In genomic region chr3:21962360-21962782, GRCm38 (mm10) we compare ENCODE assay signal across 10 mouse cellular contexts.
DNase-seq lines count a peak whose midpoint lies in the region; ATAC-seq and TF ChIP-seq lines count a peak whose summit lies in the region.
"Had no signal": no experiment of that assay in that cellular context is flagged by ENCODE, and none has a peak within 500 bp of the region (broad histone marks: within the 10 kb centered on the region; RNA-seq: fewer than 3 reads in every experiment).

No protein-coding gene starts in this region.

- no peak for DNase-seq in kidney, postnatal 4 days
- DNase-seq in adipocyte (ENCODE audit: low spot score), result peak; percentile 81
- no peak for DNase-seq in layer of hippocampus, adult 2 months (ENCODE audit: low spot score in 2 of 2)
- DNase-seq in hindbrain, embryonic 11.5 days (ENCODE audit: low spot score), result no peak
- no peak for DNase-seq in ovary, adult 18-20 months (ENCODE audit: low spot score)
- DNase-seq: right cerebral cortex, postnatal 14 days had no signal

- no peaks in the 10 kb centered on the region for H3K9me3 ChIP-seq in kidney, embryonic 14.5 days (ENCODE audit: control insufficient read depth, low read length)
- H3K9me3 ChIP-seq in intestine, embryonic 15.5 days, result no peaks in the 10 kb centered on the region
- H3K9me3 ChIP-seq in hindbrain, embryonic 11.5 days (ENCODE audit: control insufficient read depth, low read length), result no peaks in the 10 kb centered on the region
- H3K9me3 ChIP-seq: midbrain, embryonic 12.5 days had no signal

- no peak for TF ChIP-seq CTCF in layer of hippocampus, adult 2 months (conservative IDR thresholded peaks at IDR 0.05)

- no peak overlapping the region for H3K4me3 ChIP-seq in kidney, embryonic 14.5 days (ENCODE audit: low read length)
- H3K4me3 ChIP-seq in intestine, embryonic 15.5 days (replicated peaks), result no peak overlapping the region
- no peak overlapping the region for H3K4me3 ChIP-seq in layer of hippocampus, adult 2 months
- H3K4me3 ChIP-seq in hindbrain, embryonic 11.5 days (ENCODE audit: low read depth, low read length), result no peak overlapping the region
- H3K4me3 ChIP-seq: midbrain, embryonic 12.5 days had no signal

- H3K27ac ChIP-seq in kidney, embryonic 14.5 days (ENCODE audit: low read depth, low read length), result peak overlapping the region; percentile 24; the same call in 1 of the 2 replicates
- H3K27ac ChIP-seq in intestine, embryonic 15.5 days, result 0 out of 2 replicates have a peak overlapping the region, but pooled peaks have one; percentile 20
- no peak overlapping the region for H3K27ac ChIP-seq in layer of hippocampus, adult 2 months
- no peak overlapping the region for H3K27ac ChIP-seq in hindbrain, embryonic 11.5 days (ENCODE audit: low read depth, low read length)
- H3K27ac ChIP-seq: midbrain, embryonic 12.5 days had no signal

- 45% methylated on average over 7 of the region's 7 CpGs for WGBS in kidney, embryonic 14.5 days
- 29% methylated on average over 7 of the region's 7 CpGs for WGBS in intestine, embryonic 15.5 days
- 39% methylated on average over 7 of the region's 7 CpGs for WGBS in hindbrain, embryonic 11.5 days

- H3K27me3 ChIP-seq in kidney, embryonic 14.5 days (ENCODE audit: control insufficient read depth, insufficient read depth, low read length), result no peaks in the 10 kb centered on the region
- H3K27me3 ChIP-seq in intestine, embryonic 15.5 days (replicated peaks), result no peaks in the 10 kb centered on the region
- H3K27me3 ChIP-seq in hindbrain, embryonic 11.5 days (ENCODE audit: control insufficient read depth, insufficient read depth, low read length), result no peaks in the 10 kb centered on the region
- H3K27me3 ChIP-seq: midbrain, embryonic 12.5 days had no signal

- no peak overlapping the region for H3K4me2 ChIP-seq in kidney, embryonic 14.5 days (replicated peaks; ENCODE audit: low read depth, low read length)
- no peak overlapping the region for H3K4me2 ChIP-seq in intestine, embryonic 15.5 days (replicated peaks)
- H3K4me2 ChIP-seq in hindbrain, embryonic 11.5 days (replicated peaks; ENCODE audit: low read depth, low read length), result no peak overlapping the region
- H3K4me2 ChIP-seq: midbrain, embryonic 12.5 days had no signal

- ATAC-seq in kidney, embryonic 14.5 days (ENCODE audit: low FRiP score, low TSS enrichment), result no peak
- 0 out of 2 replicates have a peak, but pooled peaks have one; percentile 29 for ATAC-seq in intestine, embryonic 15.5 days
- 0 out of 2 replicates have a peak, but pooled peaks have one; percentile 18 for ATAC-seq in monocyte, adult 5-6 weeks (replicated peaks; ENCODE audit: insufficient number of reproducible peaks, low FRiP score, low TSS enrichment, poor library complexity, severe bottlenecking)
- no peak for ATAC-seq in hindbrain, embryonic 11.5 days (ENCODE audit: low FRiP score)

- H3K4me1 ChIP-seq in kidney, embryonic 14.5 days (ENCODE audit: control insufficient read depth, insufficient read depth, low read length), result peaks cover 13% of the 10 kb centered on the region; the same call in 1 of the 2 replicates
- peaks cover 8% of the 10 kb centered on the region for H3K4me1 ChIP-seq in intestine, embryonic 15.5 days (replicated peaks)
- 0 out of 2 replicates have a peak, but pooled peaks cover 2% of the 10 kb centered on the region for H3K4me1 ChIP-seq in hindbrain, embryonic 11.5 days (replicated peaks; ENCODE audit: control insufficient read depth, insufficient read depth, low read length)

- H3K9ac ChIP-seq in kidney, embryonic 14.5 days (ENCODE audit: low read depth, low read length), result no peak overlapping the region
- H3K9ac ChIP-seq in intestine, embryonic 15.5 days, result no peak overlapping the region
- H3K9ac ChIP-seq in hindbrain, embryonic 11.5 days (ENCODE audit: low read depth, low read length), result no peak overlapping the region
- H3K9ac ChIP-seq: midbrain, embryonic 12.5 days had no signal

- no peaks in the 10 kb centered on the region for H3K36me3 ChIP-seq in kidney, embryonic 14.5 days (ENCODE audit: control insufficient read depth, insufficient read depth, low read length)
- H3K36me3 ChIP-seq in intestine, embryonic 15.5 days, result no peaks in the 10 kb centered on the region
- no peaks in the 10 kb centered on the region for H3K36me3 ChIP-seq in hindbrain, embryonic 11.5 days (ENCODE audit: control insufficient read depth, insufficient read depth, low read length)
- H3K36me3 ChIP-seq: midbrain, embryonic 12.5 days had no signal

Comparison
In these comparisons a context has a peak if more than half of its experiments do, and no peak if none do; other contexts are left out.
1. ATAC-seq: peak in intestine, embryonic 15.5 days (single experiment) and monocyte, adult 5-6 weeks (single experiment); none in kidney, embryonic 14.5 days (single experiment) and hindbrain, embryonic 11.5 days (single experiment).
2. H3K27ac ChIP-seq: peak in kidney, embryonic 14.5 days (single experiment) and intestine, embryonic 15.5 days (single experiment); none in layer of hippocampus, adult 2 months (single experiment) and hindbrain, embryonic 11.5 days (single experiment).